Mouse (Mus musculus): ENCODE data around the gene Gm37240. TPM values are rescaled to one million over a fixed set of nuclear protein-coding genes. Genes with fewer than 3 reads are reported as not detected.
A peak's percentile ranks its signal among the peaks of the same experiment; 100 is the strongest.

The Gm37240 gene
- polyA plus RNA-seq, 1 experiment from 2014 or later, result 14.9 TPM

- H3K27me3 ChIP-seq, result no peaks in the 10 kb centered on the region
- H3K36me3 ChIP-seq, result no peaks in the 10 kb centered on the region
- H3K9ac ChIP-seq, result no peak within 1 kb of the TSS
- no peak within 1 kb of the TSS for H3K4me2 ChIP-seq
- no peaks in the 10 kb centered on the region for H3K9me3 ChIP-seq
- WGBS, result 79% methylated on average over 2 of the region's 2 CpGs
- ATAC-seq (ENCODE audit: insufficient number of reproducible peaks, low FRiP score, low TSS enrichment, low read depth), result no peak
- H3K4me1 ChIP-seq, result peaks cover 3% of the 10 kb centered on the region; the same call in 1 of the 2 replicates
- H3K4me3 ChIP-seq, result no peak within 1 kb of the TSS
- no peak within 1 kb of the TSS for H3K27ac ChIP-seq
Observed at GRCm38 (mm10) chr3:85817191-85817590, 70.1 kb downstream of the Gm37240 start, which contains the start of gene Fam160a1. Gene Fam160a1, minus strand, starts transcription at chr3:85817291.

GRCm38 (mm10) chr3:85814241-85814640 lies 73.1 kb downstream of the Gm37240 start:
- Histone ChIP-seq H3K9ac (no peak overlapping the region), H3K4me1 (no peaks in the 10 kb centered on the region), H3K36me3 (no peaks in the 10 kb centered on the region), H3K9me3 (no peaks in the 10 kb centered on the region), H3K27ac (no peak overlapping the region), H3K4me3 (no peak overlapping the region), H3K27me3 (no peaks in the 10 kb centered on the region), H3K4me2 (no peak overlapping the region)
- 64% methylated on average over 7 of the region's 7 CpGs for WGBS
- no peak for ATAC-seq (ENCODE audit: insufficient number of reproducible peaks, low FRiP score, low TSS enrichment, low read depth)

GRCm38 (mm10) chr3:85813101-85814014 lies 74.0 kb downstream of the Gm37240 start:
- no peak for ATAC-seq (ENCODE audit: insufficient number of reproducible peaks, low FRiP score, low TSS enrichment, low read depth)
- H3K36me3 ChIP-seq, result no peaks in the 10 kb centered on the region
- H3K4me2 ChIP-seq, result no peak overlapping the region
- H3K27me3 ChIP-seq, result no peaks in the 10 kb centered on the region
- no peaks in the 10 kb centered on the region for H3K9me3 ChIP-seq
- H3K4me1 ChIP-seq, result no peaks in the 10 kb centered on the region
- no peak overlapping the region for H3K27ac ChIP-seq
- 42% methylated on average over 4 of the region's 4 CpGs for WGBS
- H3K4me3 ChIP-seq, result no peak overlapping the region
- H3K9ac ChIP-seq, result no peak overlapping the region

- no peaks in the 10 kb centered on the region for H3K4me1 ChIP-seq
- no peak overlapping the region for H3K9ac ChIP-seq
- H3K9me3 ChIP-seq, result no peaks in the 10 kb centered on the region
- no peaks in the 10 kb centered on the region for H3K36me3 ChIP-seq
- no peak for ATAC-seq (ENCODE audit: insufficient number of reproducible peaks, low FRiP score, low TSS enrichment, low read depth)
- no peak overlapping the region for H3K4me3 ChIP-seq
- no peak overlapping the region for H3K27ac ChIP-seq
- no peak overlapping the region for H3K4me2 ChIP-seq
- H3K27me3 ChIP-seq, result no peaks in the 10 kb centered on the region
- WGBS, result 90% methylated on average over 5 of the region's 5 CpGs
Observed at GRCm38 (mm10) chr3:85812010-85812409, 75.3 kb downstream of the Gm37240 start.

- Histone ChIP-seq H3K9ac (no peak overlapping the region), H3K4me3 (no peak overlapping the region), H3K36me3 (no peaks in the 10 kb centered on the region), H3K4me1 (no peaks in the 10 kb centered on the region), H3K27me3 (no peaks in the 10 kb centered on the region), H3K27ac (no peak overlapping the region), H3K9me3 (no peaks in the 10 kb centered on the region), H3K4me2 (no peak overlapping the region)
- ATAC-seq (ENCODE audit: insufficient number of reproducible peaks, low FRiP score, low TSS enrichment, low read depth), result no peak
- 70% methylated on average over 1 of the region's 1 CpGs for WGBS
Observed at GRCm38 (mm10) chr3:85793166-85793565, 94.2 kb downstream of the Gm37240 start.

- H3K9ac ChIP-seq, result no peak overlapping the region
- no peak overlapping the region for H3K4me2 ChIP-seq
- H3K27me3 ChIP-seq, result no peaks in the 10 kb centered on the region
- H3K9me3 ChIP-seq, result no peaks in the 10 kb centered on the region
- no peaks in the 10 kb centered on the region for H3K4me1 ChIP-seq
- ATAC-seq (ENCODE audit: insufficient number of reproducible peaks, low FRiP score, low TSS enrichment, low read depth), result no peak
- no peak overlapping the region for H3K4me3 ChIP-seq
- H3K27ac ChIP-seq, result no peak overlapping the region
- H3K36me3 ChIP-seq, result no peaks in the 10 kb centered on the region
- WGBS, result 69% methylated on average over 4 of the region's 4 CpGs
Observed at GRCm38 (mm10) chr3:85789748-85790147, 97.6 kb downstream of the Gm37240 start.

GRCm38 (mm10) chr3:85786501-85786900 lies 100.8 kb downstream of the Gm37240 start:
- H3K4me3 ChIP-seq, result no peak overlapping the region
- no peaks in the 10 kb centered on the region for H3K27me3 ChIP-seq
- H3K9me3 ChIP-seq, result no peaks in the 10 kb centered on the region
- 54% methylated on average over 8 of the region's 8 CpGs for WGBS
- H3K9ac ChIP-seq, result no peak overlapping the region
- H3K4me1 ChIP-seq, result no peaks in the 10 kb centered on the region
- H3K27ac ChIP-seq, result no peak overlapping the region
- no peak for ATAC-seq (ENCODE audit: insufficient number of reproducible peaks, low FRiP score, low TSS enrichment, low read depth)
- no peaks in the 10 kb centered on the region for H3K36me3 ChIP-seq
- no peak overlapping the region for H3K4me2 ChIP-seq

- Histone ChIP-seq H3K9me3 (no peaks in the 10 kb centered on the region), H3K27me3 (no peaks in the 10 kb centered on the region), H3K9ac (no peak overlapping the region), H3K4me1 (peaks cover 8% of the 10 kb centered on the region; the same call in 1 of the 2 replicates), H3K27ac (no peak overlapping the region), H3K4me3 (no peak overlapping the region), H3K4me2 (no peak overlapping the region), H3K36me3 (no peaks in the 10 kb centered on the region)
- no peak for ATAC-seq (ENCODE audit: insufficient number of reproducible peaks, low FRiP score, low TSS enrichment, low read depth)
- WGBS, result 77% methylated on average over 7 of the region's 7 CpGs
Observed at GRCm38 (mm10) chr3:85780906-85781305, 106.4 kb downstream of the Gm37240 start.

GRCm38 (mm10) chr3:85780332-85780731 lies 107.0 kb downstream of the Gm37240 start:
- no peaks in the 10 kb centered on the region for H3K36me3 ChIP-seq
- H3K9ac ChIP-seq, result no peak overlapping the region
- WGBS, result 59% methylated on average over 2 of the region's 2 CpGs
- peaks cover 8% of the 10 kb centered on the region; the same call in 1 of the 2 replicates for H3K4me1 ChIP-seq
- no peak for ATAC-seq (ENCODE audit: insufficient number of reproducible peaks, low FRiP score, low TSS enrichment, low read depth)
- H3K27ac ChIP-seq, result no peak overlapping the region
- no peak overlapping the region for H3K4me3 ChIP-seq
- no peaks in the 10 kb centered on the region for H3K9me3 ChIP-seq
- no peaks in the 10 kb centered on the region for H3K27me3 ChIP-seq
- H3K4me2 ChIP-seq, result no peak overlapping the region

- Histone ChIP-seq H3K4me3 (no peak overlapping the region), H3K27me3 (0 out of 2 replicates have a peak, but pooled peaks cover 4% of the 10 kb centered on the region), H3K36me3 (no peaks in the 10 kb centered on the region), H3K4me2 (no peak overlapping the region), H3K9me3 (no peaks in the 10 kb centered on the region), H3K9ac (no peak overlapping the region), H3K27ac (0 out of 2 replicates have a peak overlapping the region, but pooled peaks have one; percentile 47), H3K4me1 (peaks cover 8% of the 10 kb centered on the region; the same call in 1 of the 2 replicates)
- ATAC-seq (ENCODE audit: insufficient number of reproducible peaks, low FRiP score, low TSS enrichment, low read depth), result no peak
- 62% methylated on average over 2 of the region's 2 CpGs for WGBS
Observed at GRCm38 (mm10) chr3:85777841-85778240, 109.5 kb downstream of the Gm37240 start.

- Histone ChIP-seq H3K27me3 (0 out of 2 replicates have a peak, but pooled peaks cover 4% of the 10 kb centered on the region), H3K36me3 (no peaks in the 10 kb centered on the region), H3K9ac (no peak overlapping the region), H3K4me2 (0 out of 2 replicates have a peak overlapping the region, but pooled peaks have one; percentile 20), H3K27ac (peak overlapping the region; percentile 63), H3K4me3 (no peak overlapping the region), H3K9me3 (no peaks in the 10 kb centered on the region), H3K4me1 (peaks cover 8% of the 10 kb centered on the region; the same call in 1 of the 2 replicates)
- 60% methylated on average over 4 of the region's 4 CpGs for WGBS
- no peak for ATAC-seq (ENCODE audit: insufficient number of reproducible peaks, low FRiP score, low TSS enrichment, low read depth)
Observed at GRCm38 (mm10) chr3:85777356-85777755, 110.0 kb downstream of the Gm37240 start.

- 0 out of 2 replicates have a peak overlapping the region, but pooled peaks have one; percentile 20 for H3K4me2 ChIP-seq
- 0 out of 2 replicates have a peak, but pooled peaks cover 4% of the 10 kb centered on the region for H3K27me3 ChIP-seq
- no peak overlapping the region for H3K9ac ChIP-seq
- no peak overlapping the region for H3K4me3 ChIP-seq
- H3K9me3 ChIP-seq, result no peaks in the 10 kb centered on the region
- H3K4me1 ChIP-seq, result peaks cover 8% of the 10 kb centered on the region; the same call in 1 of the 2 replicates
- no peaks in the 10 kb centered on the region for H3K36me3 ChIP-seq
- 0 out of 2 replicates have a peak, but pooled peaks have one; percentile 19 for ATAC-seq (ENCODE audit: insufficient number of reproducible peaks, low FRiP score, low TSS enrichment, low read depth)
- H3K27ac ChIP-seq, result peak overlapping the region; percentile 63
- 47% methylated on average over 10 of the region's 10 CpGs for WGBS
Observed at GRCm38 (mm10) chr3:85776707-85777106, 110.6 kb downstream of the Gm37240 start.

Measured in limb, embryonic 15.5 days (tissue).